Mouse (Mus musculus) heart, embryonic 13.5 days (tissue): Measurements from ENCODE around the gene Gtdc1. TPM values are rescaled to one million over a fixed set of nuclear protein-coding genes. Genes with fewer than 3 reads are reported as not detected.

ENCODE experiments used
- ATAC-seq: fragments of 200-750 bp; cut with Nextera tagmentation; 2 replicates; pipeline ENCODE4 v1.8.0; 2017; ENCODE audit warnings: moderate TSS enrichment; ENCODE audit not compliant: insufficient number of reproducible peaks, low FRiP score, low TSS enrichment; ENCODE audit errors: extremely low read depth
- H3K27ac ChIP-seq: fragments of 300-500 bp; sonication (generic); replicated peaks from 2 replicates; pipeline ENCODE4 v1.5.1; 2015; ENCODE audit warnings: moderate library complexity, mild to moderate bottlenecking, inconsistent platforms
- H3K27me3 ChIP-seq: fragments of 300-500 bp; sonication (generic); replicated peaks from 2 replicates; pipeline ENCODE4 v1.6.1; 2015; ENCODE audit warnings: mild to moderate bottlenecking, inconsistent platforms
- H3K36me3 ChIP-seq: fragments of 300-500 bp; sonication (generic); 2 replicates; pipeline ENCODE4 v1.6.1; 2015; ENCODE audit warnings: mild to moderate bottlenecking, inconsistent platforms
- H3K4me1 ChIP-seq: fragments of 300-500 bp; sonication (generic); 2 replicates; pipeline ENCODE4 v1.6.1; 2015; ENCODE audit warnings: inconsistent platforms
- H3K4me2 ChIP-seq: fragments of 300-500 bp; sonication (generic); 2 replicates; pipeline ENCODE4 v1.6.1; 2015; ENCODE audit warnings: inconsistent platforms, mild to moderate bottlenecking, moderate library complexity
- H3K4me3 ChIP-seq: fragments of 300-500 bp; sonication (generic); 2 replicates; pipeline ENCODE4 v1.5.1; 2015; ENCODE audit warnings: moderate library complexity, mild to moderate bottlenecking, inconsistent platforms
- H3K9ac ChIP-seq: fragments of 300-500 bp; sonication (generic); 2 replicates; pipeline ENCODE4 v1.6.1; 2015; ENCODE audit warnings: inconsistent platforms, mild to moderate bottlenecking, moderate library complexity
- H3K9me3 ChIP-seq: fragments of 300-500 bp; sonication (generic); 2 replicates; pipeline ENCODE4 v1.6.1; 2016; ENCODE audit warnings: inconsistent platforms
- WGBS: fragments of 180-500 bp; shearing (Covaris S2); methylation state at CpG from one replicate; pipeline ENCODE4 v1.1.7; 2015; ENCODE audit warnings: mixed read lengths; 5-methylcytosine and 5-hydroxymethylcytosine counted together
- polyA plus RNA-seq: library from polyadenylated mRNA; unstranded; fragments of >200 nt; fragmentation: Nextera tagmentation; extraction: Ambion mirVana; gene quantifications from 2 replicates; pipeline ENCODE4 v1.2.1, GENCODE M21; 2015

Gtdc1 gene
- polyA plus RNA-seq, 1 experiment from 2014 or later: 11.7 TPM

DNA sequence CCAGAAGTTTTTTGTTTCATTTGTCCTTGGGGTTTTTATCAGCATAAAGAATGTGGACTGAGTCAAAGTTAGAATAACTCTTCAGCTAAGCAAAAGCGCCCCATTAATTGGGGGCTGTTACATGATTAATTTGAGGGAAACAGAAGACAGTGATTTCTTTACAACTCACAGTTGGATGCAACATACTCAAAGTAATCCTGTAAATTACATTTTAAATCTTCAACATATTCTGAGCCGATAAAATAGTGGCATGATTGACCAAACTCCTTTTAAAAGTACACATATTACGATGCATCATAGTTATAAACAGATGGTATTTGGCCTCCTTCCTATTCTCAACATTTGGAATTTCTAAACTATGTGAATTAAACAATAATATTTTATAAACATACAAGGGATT lies 372.7 kb downstream of the Gtdc1 start:
- Histone ChIP-seq H3K36me3 (no peaks in the 10 kb centered on the region), H3K27me3 (peaks cover 23% of the 10 kb centered on the region), H3K9ac (no peak overlapping the region), H3K4me2 (no peak overlapping the region), H3K4me3 (no peak overlapping the region), H3K9me3 (no peaks in the 10 kb centered on the region), H3K4me1 (peaks cover 8% of the 10 kb centered on the region; the same call in 1 of the 2 replicates), H3K27ac (no peak overlapping the region)
- whole genome bisulfite sequencing: 76% methylated on average over 3 of the region's 3 CpGs
- ATAC-seq: no peak

- 67% methylated on average over 6 of the region's 6 CpGs for WGBS
- no peak for ATAC-seq
These were observed 378.1 kb downstream of the Gtdc1 start for GRCm38 (mm10) chr2:44549311-44549710.

GRCm38 (mm10) chr2:44542775-44543174 lies 384.7 kb downstream of the Gtdc1 start:
- Histone ChIP-seq H3K4me2 (no peak overlapping the region), H3K4me1 (no peaks in the 10 kb centered on the region), H3K9me3 (no peaks in the 10 kb centered on the region), H3K27ac (no peak overlapping the region), H3K4me3 (no peak overlapping the region), H3K9ac (no peak overlapping the region), H3K36me3 (no peaks in the 10 kb centered on the region), H3K27me3 (no peaks in the 10 kb centered on the region)
- ATAC-seq: no peak

More at GRCm38 (mm10) chr2:44549311-44549710, 378.1 kb downstream of the Gtdc1 start:
- no peaks in the 10 kb centered on the region for H3K27me3 ChIP-seq
- no peaks in the 10 kb centered on the region for H3K4me1 ChIP-seq
- no peak overlapping the region for H3K27ac ChIP-seq
- H3K4me2 ChIP-seq: no peak overlapping the region
- no peaks in the 10 kb centered on the region for H3K36me3 ChIP-seq
- H3K4me3 ChIP-seq: no peak overlapping the region
- H3K9ac ChIP-seq: no peak overlapping the region
- no peaks in the 10 kb centered on the region for H3K9me3 ChIP-seq

DNA sequence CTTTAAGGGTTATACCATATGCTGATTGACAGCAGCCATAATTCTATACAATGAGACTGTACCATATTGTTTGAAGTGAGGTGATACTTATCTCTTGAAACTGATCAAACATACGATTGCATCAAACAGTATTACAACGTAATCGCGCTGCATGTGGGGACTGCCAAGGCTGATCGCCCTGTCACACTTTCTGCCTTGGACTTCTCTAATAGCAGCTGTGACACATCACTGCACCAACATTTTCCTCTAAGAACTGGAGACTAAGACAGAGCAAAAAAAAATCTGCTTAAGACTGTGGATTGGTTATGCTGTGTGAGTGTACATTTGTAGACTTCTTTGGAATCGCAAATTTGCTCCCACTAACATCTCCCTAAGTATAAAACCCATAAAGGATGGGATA lies 385.7 kb downstream of the Gtdc1 start:
- WGBS: 89% methylated on average over 6 of the region's 6 CpGs

DNA sequence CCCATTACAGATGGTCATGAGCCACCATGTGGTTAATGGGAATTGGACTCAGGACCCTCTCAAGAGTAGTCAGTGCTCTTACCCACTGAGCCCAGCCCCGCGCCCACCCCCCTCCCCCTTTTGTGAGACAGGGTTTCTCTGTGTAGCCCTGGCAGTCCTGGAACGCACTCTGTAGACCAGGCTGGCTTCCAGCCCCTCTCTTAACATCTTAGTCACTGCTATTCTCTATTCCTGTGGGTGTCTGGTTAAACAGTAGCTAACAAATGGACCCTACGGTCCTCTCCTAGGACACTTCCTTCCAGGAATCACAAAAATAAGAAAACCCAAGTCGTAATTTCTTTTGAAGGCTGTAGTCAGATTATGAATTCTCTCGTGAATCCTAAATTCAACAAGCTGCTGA lies 386.6 kb downstream of the Gtdc1 start:
- no peak overlapping the region for H3K9ac ChIP-seq
- no peak overlapping the region for H3K4me3 ChIP-seq
- H3K27ac ChIP-seq: no peak overlapping the region
- ATAC-seq: no peak
- H3K4me2 ChIP-seq: no peak overlapping the region
- no peaks in the 10 kb centered on the region for H3K27me3 ChIP-seq
- no peaks in the 10 kb centered on the region for H3K36me3 ChIP-seq
- H3K4me1 ChIP-seq: no peaks in the 10 kb centered on the region
- 84% methylated on average over 6 of the region's 6 CpGs for WGBS
- H3K9me3 ChIP-seq: no peaks in the 10 kb centered on the region

More for the DNA sequence above, 385.7 kb downstream of the Gtdc1 start:
- H3K4me3 ChIP-seq: no peak overlapping the region
- H3K4me2 ChIP-seq: no peak overlapping the region
- no peaks in the 10 kb centered on the region for H3K4me1 ChIP-seq
- H3K9ac ChIP-seq: no peak overlapping the region
- H3K27ac ChIP-seq: no peak overlapping the region
- no peaks in the 10 kb centered on the region for H3K36me3 ChIP-seq
- H3K27me3 ChIP-seq: no peaks in the 10 kb centered on the region
- no peaks in the 10 kb centered on the region for H3K9me3 ChIP-seq
- ATAC-seq: no peak

DNA sequence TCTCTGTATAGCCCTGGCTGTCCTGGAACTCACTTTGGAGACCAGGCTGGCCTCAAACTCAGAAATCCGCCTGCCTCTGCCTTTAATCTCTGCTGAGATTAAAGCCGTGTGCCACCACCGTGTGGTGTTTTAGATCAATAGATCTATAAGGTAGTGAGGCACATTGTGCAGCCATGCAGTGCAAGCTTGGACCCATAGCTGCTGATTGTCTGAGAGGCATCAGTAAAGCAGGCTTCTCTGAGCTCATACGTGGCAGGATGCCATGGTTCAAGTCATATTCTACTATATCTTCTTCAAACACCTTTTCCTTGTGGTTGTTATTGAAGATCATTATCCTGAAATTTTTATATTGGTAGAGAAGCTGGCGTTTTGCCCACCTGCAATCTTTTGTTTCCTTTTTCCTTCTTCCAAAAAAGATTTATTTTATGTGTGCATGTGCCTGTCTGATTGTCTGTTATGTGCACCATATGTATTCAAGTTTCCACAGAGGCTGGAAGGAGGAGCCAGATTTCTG lies 388.3 kb downstream of the Gtdc1 start:
- Histone ChIP-seq H3K27me3 (no peaks in the 10 kb centered on the region), H3K9me3 (no peaks in the 10 kb centered on the region), H3K4me1 (0 out of 2 replicates have a peak, but pooled peaks cover 7% of the 10 kb centered on the region), H3K4me3 (no peak overlapping the region), H3K4me2 (no peak overlapping the region), H3K36me3 (no peaks in the 10 kb centered on the region), H3K9ac (no peak overlapping the region), H3K27ac (no peak overlapping the region)
- WGBS: 68% methylated on average over 5 of the region's 5 CpGs
- no peak for ATAC-seq

- 0 out of 2 replicates have a peak, but pooled peaks cover 7% of the 10 kb centered on the region for H3K4me1 ChIP-seq
- no peak overlapping the region for H3K27ac ChIP-seq
- H3K36me3 ChIP-seq: no peaks in the 10 kb centered on the region
- H3K4me3 ChIP-seq: no peak overlapping the region
- ATAC-seq: no peak
- H3K9me3 ChIP-seq: no peaks in the 10 kb centered on the region
- WGBS: 74% methylated on average over 4 of the region's 4 CpGs
- no peaks in the 10 kb centered on the region for H3K27me3 ChIP-seq
- no peak overlapping the region for H3K4me2 ChIP-seq
- H3K9ac ChIP-seq: no peak overlapping the region
These were observed 389.3 kb downstream of the Gtdc1 start for GRCm38 (mm10) chr2:44538135-44538534.

- H3K4me2 ChIP-seq: no peak overlapping the region
- no peak overlapping the region for H3K9ac ChIP-seq
- no peaks in the 10 kb centered on the region for H3K36me3 ChIP-seq
- no peaks in the 10 kb centered on the region for H3K27me3 ChIP-seq
- H3K9me3 ChIP-seq: no peaks in the 10 kb centered on the region
- H3K4me3 ChIP-seq: no peak overlapping the region
- 85% methylated on average over 11 of the region's 11 CpGs for WGBS
- peaks cover 10% of the 10 kb centered on the region; the same call in 1 of the 2 replicates for H3K4me1 ChIP-seq
- no peak for ATAC-seq
- no peak overlapping the region for H3K27ac ChIP-seq
These were observed 391.7 kb downstream of the Gtdc1 start for GRCm38 (mm10) chr2:44535760-44536159.

GRCm38 (mm10) chr2:44535136-44535675 lies 392.3 kb downstream of the Gtdc1 start:
- no peaks in the 10 kb centered on the region for H3K27me3 ChIP-seq
- no peaks in the 10 kb centered on the region for H3K36me3 ChIP-seq
- no peak overlapping the region for H3K9ac ChIP-seq
- peaks cover 10% of the 10 kb centered on the region; the same call in 1 of the 2 replicates for H3K4me1 ChIP-seq
- 51% methylated on average over 10 of the region's 10 CpGs for WGBS
- H3K4me2 ChIP-seq: no peak overlapping the region
- ATAC-seq: no peak
- no peak overlapping the region for H3K4me3 ChIP-seq
- no peak overlapping the region for H3K27ac ChIP-seq
- no peaks in the 10 kb centered on the region for H3K9me3 ChIP-seq

- peaks cover 8% of the 10 kb centered on the region for H3K4me1 ChIP-seq
- H3K36me3 ChIP-seq: no peaks in the 10 kb centered on the region
- H3K4me3 ChIP-seq: no peak overlapping the region
- no peak for ATAC-seq
- H3K9me3 ChIP-seq: no peaks in the 10 kb centered on the region
- H3K9ac ChIP-seq: no peak overlapping the region; the same call in 1 of the 2 replicates
- 30% methylated on average over 6 of the region's 6 CpGs for WGBS
- H3K27me3 ChIP-seq: no peaks in the 10 kb centered on the region
- no peak overlapping the region for H3K4me2 ChIP-seq
- H3K27ac ChIP-seq: peak overlapping the region; percentile 20; the same call in 1 of the 2 replicates
These were observed 401.1 kb downstream of the Gtdc1 start for GRCm38 (mm10) chr2:44526110-44527032.

GRCm38 (mm10) chr2:44525187-44525919 lies 402.1 kb downstream of the Gtdc1 start:
- Histone ChIP-seq H3K27me3 (no peaks in the 10 kb centered on the region), H3K4me1 (peaks cover 8% of the 10 kb centered on the region), H3K4me2 (no peak overlapping the region), H3K36me3 (no peaks in the 10 kb centered on the region), H3K9ac (no peak overlapping the region), H3K27ac (no peak overlapping the region), H3K9me3 (no peaks in the 10 kb centered on the region), H3K4me3 (no peak overlapping the region)
- ATAC-seq: no peak
- WGBS: 57% methylated on average over 5 of the region's 5 CpGs
